ENCODE assay signal across 27 mouse cellular contexts in the genomic region with DNA sequence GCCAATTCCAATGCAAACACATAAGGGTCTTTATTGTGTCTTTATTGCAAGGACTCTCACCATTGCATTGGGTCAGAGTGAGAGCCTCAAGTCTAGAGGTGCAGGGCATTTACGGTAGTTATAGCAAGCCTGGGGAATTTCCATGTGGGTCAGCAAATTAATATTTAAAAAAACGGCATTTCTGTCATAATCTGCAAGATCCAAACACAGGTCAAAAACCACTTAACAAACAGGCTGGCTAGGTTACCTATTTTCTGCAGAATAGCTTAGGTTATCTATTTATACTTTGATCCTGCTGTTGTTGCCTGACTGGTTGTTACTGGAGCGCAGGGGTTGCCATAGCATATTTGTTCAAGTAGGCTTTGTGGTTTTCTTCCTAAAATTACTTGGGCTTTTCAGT.
DNase-seq lines count a peak whose midpoint lies in the region; ATAC-seq and TF ChIP-seq lines count a peak whose summit lies in the region.
"Had no signal": no experiment of that assay in that cellular context is flagged by ENCODE, and none has a peak within 500 bp of the region (broad histone marks: within the 10 kb centered on the region; RNA-seq: fewer than 3 reads in every experiment).

No protein-coding gene starts in this region.

- intact Hi-C loops in heart, postnatal 14 days (cut with DNase I) = no loop called here

- H3K36me3 ChIP-seq in kidney, embryonic 14.5 days (ENCODE audit: control insufficient read depth, insufficient read depth, low read length) = no peaks in the 10 kb centered on the region
- H3K36me3 ChIP-seq: embryonic facial prominence, embryonic 15.5 days; forebrain, embryonic 10.5 days; forebrain, embryonic 12.5 days; G1E had no signal

- no peak overlapping the region for H3K27ac ChIP-seq in kidney, embryonic 14.5 days (ENCODE audit: low read depth, low read length)
- H3K27ac ChIP-seq: embryonic facial prominence, embryonic 13.5 days; embryonic facial prominence, embryonic 15.5 days; forebrain, embryonic 10.5 days; forebrain, embryonic 12.5 days had no signal

- TF ChIP-seq CTCF in Patski (IDR thresholded peaks at IDR 0.05) = no peak

- POLR2A ChIA-PET in Patski (lab: Charles Lee) = no interaction called here

- no peaks in the 10 kb centered on the region for H3K4me1 ChIP-seq in kidney, embryonic 14.5 days (ENCODE audit: control insufficient read depth, insufficient read depth, low read length)
- H3K4me1 ChIP-seq: embryonic facial prominence, embryonic 15.5 days; forebrain, embryonic 10.5 days; forebrain, embryonic 12.5 days had no signal

- in situ Hi-C loops in Patski (cut with MboI; ENCODE audit: low pct_unique_long_range_greater_than_20kb) = no loop called here

- whole genome bisulfite sequencing in kidney, embryonic 14.5 days = 95% methylated on average over 3 of the region's 3 CpGs

- H3K9ac ChIP-seq in kidney, embryonic 14.5 days (ENCODE audit: low read depth, low read length) = no peak overlapping the region
- H3K9ac ChIP-seq: embryonic facial prominence, embryonic 13.5 days; embryonic facial prominence, embryonic 15.5 days; forebrain, embryonic 12.5 days had no signal

- H3K27me3 ChIP-seq in kidney, embryonic 14.5 days (ENCODE audit: control insufficient read depth, insufficient read depth, low read length) = no peaks in the 10 kb centered on the region
- no peaks in the 10 kb centered on the region for H3K27me3 ChIP-seq in Patski
- H3K27me3 ChIP-seq: CH12.LX; embryonic facial prominence, embryonic 13.5 days; embryonic facial prominence, embryonic 15.5 days; forebrain, embryonic 12.5 days had no signal

- CTCF ChIA-PET in Patski (lab: Charles Lee) = interaction anchor here (1.6 kb wide), 1 partner anchor 16 kb away, joined by 5 read pairs; no protein-coding TSS in a partner anchor

- no peak overlapping the region for H3K4me2 ChIP-seq in kidney, embryonic 14.5 days (replicated peaks; ENCODE audit: low read depth, low read length)
- H3K4me2 ChIP-seq: embryonic facial prominence, embryonic 13.5 days; embryonic facial prominence, embryonic 15.5 days; forebrain, embryonic 12.5 days had no signal

- no peak for ATAC-seq in kidney, embryonic 14.5 days (ENCODE audit: low FRiP score, low TSS enrichment)
- ATAC-seq in Patski = no peak
- ATAC-seq: CD4-positive, CD25-positive, alpha-beta regulatory T cell, adult 4 months; forebrain, embryonic 14.5 days had no signal

- no peaks in the 10 kb centered on the region for H3K9me3 ChIP-seq in kidney, embryonic 14.5 days (ENCODE audit: control insufficient read depth, low read length)
- H3K9me3 ChIP-seq: embryonic facial prominence, embryonic 13.5 days; embryonic facial prominence, embryonic 15.5 days; forebrain, embryonic 10.5 days had no signal

- DNase-seq in heart, adult 11 months = peak; percentile 27
- DNase-seq in heart, postnatal 14 days = no peak
- DNase-seq in kidney, adult 8-10 months = peak; percentile 11 to 23
- DNase-seq in kidney, postnatal 36 days = peak; percentile 7 to 20
- DNase-seq in kidney, postnatal 14 days = no peak
- DNase-seq in Patski (ENCODE audit: low read depth, low spot score) = peak; percentile 33
- DNase-seq: adrenal gland, adult 2 months; adrenal gland, postnatal 10 days; adrenal gland, postnatal 25 days; B cell, adult 2 months; cerebellum, adult 11 months; cerebellum, adult 18-20 months; cerebellum, adult 8-10 months; cerebellum, adult 9-11 months; cerebellum, postnatal 14 days; cerebellum, postnatal 36 days; embryo, embryonic 11 days had no signal

- no peak overlapping the region for H3K4me3 ChIP-seq in kidney, embryonic 14.5 days (ENCODE audit: low read length)
- H3K4me3 ChIP-seq: embryonic facial prominence, embryonic 13.5 days; embryonic facial prominence, embryonic 15.5 days; erythroblast, embryonic 14.5 days; forebrain, embryonic 10.5 days; forebrain, embryonic 12.5 days had no signal

Comparison
In these comparisons a context has a peak if more than half of its experiments do, and no peak if none do; other contexts are left out.
1. DNase-seq: peak in heart, adult 11 months (single experiment), kidney, adult 8-10 months (2 of 2), kidney, postnatal 36 days (2 of 2) and Patski (single experiment); none in heart, postnatal 14 days (0 of 2) and kidney, postnatal 14 days (single experiment).